Mouse (Mus musculus) bone marrow macrophage, adult 2 months (primary cell): Measurements from ENCODE around the gene Polr2a. TPM values are rescaled to one million over a fixed set of nuclear protein-coding genes. Genes with fewer than 3 reads are reported as not detected.
"Not testable (repeated sequence)": the region's sequence is repeated elsewhere in the genome, so short reads cannot be mapped to it uniquely, and the experiment has no call there.

ENCODE experiments used
- H3K27ac ChIP-seq: 2 replicates; pipeline ENCODE4 v1.5.1; 2012; ENCODE audit warnings: low read depth, low read length; ENCODE audit not compliant: insufficient read depth
- H3K4me1 ChIP-seq: 2 replicates; pipeline ENCODE4 v1.6.1; 2012; ENCODE audit warnings: low read length; ENCODE audit not compliant: control insufficient read depth, insufficient read depth
- H3K4me3 ChIP-seq: 2 replicates; pipeline ENCODE4 v1.5.1; 2012; ENCODE audit warnings: mild to moderate bottlenecking, low read length, moderate library complexity; ENCODE audit not compliant: insufficient read depth
- CTCF ChIP-seq: IDR thresholded peaks from 2 replicates; pipeline ENCODE4 v1.5.1; 2012; ENCODE audit warnings: low read depth, mild to moderate bottlenecking, low read length, moderate library complexity
- POLR2A ChIP-seq: IDR thresholded peaks from 2 replicates; pipeline ENCODE4 v1.6.1; 2012; ENCODE audit warnings: mild to moderate bottlenecking, low read depth, low read length, borderline replicate concordance
- polyA plus RNA-seq: library from polyadenylated mRNA; stranded (reverse); fragments of >200 nt; gene quantifications from 2 replicates; pipeline ENCODE4 v1.2.4, GENCODE M21; 2012; ENCODE audit not compliant: missing spikeins, insufficient read depth, insufficient read length

Polr2a gene
- polyA plus RNA-seq, 1 experiment: 69.7 TPM

- Histone ChIP-seq H3K27ac (peak overlapping the region; percentile 94), H3K4me1 (peaks cover 36% of the 10 kb centered on the region)
- TF ChIP-seq POLR2A (no peak), CTCF (no peak)
These were observed 941 bp downstream of the Polr2a start for GRCm38 (mm10) chr11:69757303-69758089.

GRCm38 (mm10) chr11:69754701-69755100, 3.7 kb downstream of the Polr2a start:
- Histone ChIP-seq H3K4me3 (no peak overlapping the region), H3K27ac (no peak overlapping the region), H3K4me1 (peaks cover 22% of the 10 kb centered on the region)
- TF ChIP-seq POLR2A (no peak), CTCF (no peak)

More at GRCm38 (mm10) chr11:69757303-69758089, 941 bp downstream of the Polr2a start:
- H3K4me3 ChIP-seq: peak overlapping the region; percentile 69

GRCm38 (mm10) chr11:69754233-69754632, 4.2 kb downstream of the Polr2a start:
- no peak overlapping the region for H3K27ac ChIP-seq
- peaks cover 22% of the 10 kb centered on the region for H3K4me1 ChIP-seq
- no peak for TF ChIP-seq POLR2A
- TF ChIP-seq CTCF: no peak
- no peak overlapping the region for H3K4me3 ChIP-seq

- TF ChIP-seq CTCF (no peak), POLR2A (no peak)
- Histone ChIP-seq H3K4me1 (peaks cover 22% of the 10 kb centered on the region), H3K4me3 (no peak overlapping the region), H3K27ac (peak overlapping the region; percentile 70)
These were observed 5.8 kb downstream of the Polr2a start for GRCm38 (mm10) chr11:69752686-69753085.

GRCm38 (mm10) chr11:69751635-69752034, 6.8 kb downstream of the Polr2a start:
- no peak overlapping the region for H3K4me3 ChIP-seq
- no peak overlapping the region for H3K27ac ChIP-seq
- no peak for TF ChIP-seq POLR2A
- TF ChIP-seq CTCF: no peak
- peaks cover 22% of the 10 kb centered on the region for H3K4me1 ChIP-seq

- not testable (repeated sequence) for H3K4me1 ChIP-seq, H3K27ac ChIP-seq, H3K4me3 ChIP-seq
These were observed 27.0 kb downstream of the Polr2a start for GRCm38 (mm10) chr11:69731408-69731807.

- H3K4me1 ChIP-seq: peaks cover 3% of the 10 kb centered on the region; the same call in 1 of the 2 replicates
- TF ChIP-seq POLR2A: no peak
- no peak for TF ChIP-seq CTCF
- H3K27ac ChIP-seq: no peak overlapping the region
- no peak overlapping the region for H3K4me3 ChIP-seq
These were observed 29.4 kb downstream of the Polr2a start for GRCm38 (mm10) chr11:69729063-69729462.

GRCm38 (mm10) chr11:69725951-69726350, 32.5 kb downstream of the Polr2a start:
- peaks cover 3% of the 10 kb centered on the region; the same call in 1 of the 2 replicates for H3K4me1 ChIP-seq
- H3K27ac ChIP-seq: no peak overlapping the region
- no peak for TF ChIP-seq POLR2A
- no peak for TF ChIP-seq CTCF
- H3K4me3 ChIP-seq: no peak overlapping the region

- no peak for TF ChIP-seq CTCF
- TF ChIP-seq POLR2A: no peak
- H3K4me1 ChIP-seq: peaks cover 3% of the 10 kb centered on the region; the same call in 1 of the 2 replicates
- no peak overlapping the region for H3K4me3 ChIP-seq
- H3K27ac ChIP-seq: no peak overlapping the region
These were observed 35.4 kb downstream of the Polr2a start for GRCm38 (mm10) chr11:69723074-69723473.

- Histone ChIP-seq H3K27ac (no peak overlapping the region), H3K4me3 (no peak overlapping the region), H3K4me1 (peaks cover 3% of the 10 kb centered on the region; the same call in 1 of the 2 replicates)
- no peak for TF ChIP-seq CTCF
- TF ChIP-seq POLR2A: no peak
These were observed 37.6 kb downstream of the Polr2a start for GRCm38 (mm10) chr11:69720852-69721251.
